Mouse (Mus musculus): Measurements from ENCODE around the gene Pcdh7. TPM values are rescaled to one million over a fixed set of nuclear protein-coding genes. Genes with fewer than 3 reads are reported as not detected.

Gene Pcdh7
- total RNA-seq (2023; ENCODE audit: inconsistent age) = 0.09 TPM in 1 of 4 replicates, not detected in the others

DNA sequence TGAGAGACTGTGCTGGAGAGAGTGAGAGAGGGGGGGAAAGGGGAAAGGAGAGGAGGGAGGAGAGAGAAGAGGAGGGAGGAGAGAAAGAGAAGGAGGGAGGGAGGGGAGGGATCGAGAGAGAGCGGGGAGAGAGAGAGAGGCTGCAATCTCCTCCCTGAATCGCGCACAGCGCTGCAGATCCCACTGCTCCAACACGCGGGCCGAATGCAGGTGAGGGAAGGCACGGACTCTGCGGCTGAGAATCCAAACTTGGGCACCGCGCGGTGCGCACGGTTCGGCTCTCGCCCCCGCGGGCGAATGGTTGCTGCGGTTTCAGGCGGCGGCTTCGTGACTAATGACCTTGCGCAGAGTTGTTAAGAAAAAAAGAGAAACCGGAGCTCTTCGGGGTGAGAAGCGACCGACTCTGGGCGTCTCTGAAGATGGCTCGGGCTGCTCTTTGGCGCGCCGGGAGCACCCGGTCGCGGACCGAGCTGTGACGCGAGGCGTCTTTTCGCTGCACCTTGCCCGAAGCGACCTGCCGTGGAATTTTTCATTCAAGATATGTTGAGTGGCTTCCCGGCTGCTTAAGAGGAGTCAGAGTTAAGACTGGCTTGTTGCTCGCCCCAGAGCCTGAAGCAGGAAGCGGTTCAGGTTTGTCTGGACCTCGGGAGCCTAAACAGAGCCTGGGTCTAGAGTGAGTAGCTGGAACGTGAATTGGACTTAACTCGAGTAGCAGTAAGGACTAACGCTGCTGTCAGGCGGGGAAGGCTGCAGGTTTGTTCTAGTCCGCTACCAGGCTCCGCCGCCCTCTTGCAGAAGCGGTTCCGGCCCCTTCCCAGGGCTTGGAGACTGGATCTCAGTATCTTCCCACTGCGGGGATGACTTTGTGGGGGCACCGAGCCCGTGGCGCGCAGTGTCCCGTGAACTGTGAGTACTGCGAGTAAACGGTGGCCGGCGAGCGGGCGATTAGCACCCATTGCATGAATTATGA is at the start of gene Pcdh7:
Gene Pcdh7, plus strand, starts transcription at position 62 of the 970 bp plus-strand sequence.

Measured in B cell, adult (primary cell).